Mouse (Mus musculus) ovary, adult 18-20 months (tissue): ENCODE measurements around the gene Nup85.
A peak's percentile ranks its signal among the peaks of the same experiment; 100 is the strongest.
"Not testable (repeated sequence)": the region's sequence is repeated elsewhere in the genome, so short reads cannot be mapped to it uniquely, and the experiment has no call there.

Experiments used
- DNase-seq: peaks from one replicate; pipeline ENCODE4 v3.0.0; 2022; ENCODE audit warnings: low spot score, mixed read lengths

The Nup85 gene

DNA sequence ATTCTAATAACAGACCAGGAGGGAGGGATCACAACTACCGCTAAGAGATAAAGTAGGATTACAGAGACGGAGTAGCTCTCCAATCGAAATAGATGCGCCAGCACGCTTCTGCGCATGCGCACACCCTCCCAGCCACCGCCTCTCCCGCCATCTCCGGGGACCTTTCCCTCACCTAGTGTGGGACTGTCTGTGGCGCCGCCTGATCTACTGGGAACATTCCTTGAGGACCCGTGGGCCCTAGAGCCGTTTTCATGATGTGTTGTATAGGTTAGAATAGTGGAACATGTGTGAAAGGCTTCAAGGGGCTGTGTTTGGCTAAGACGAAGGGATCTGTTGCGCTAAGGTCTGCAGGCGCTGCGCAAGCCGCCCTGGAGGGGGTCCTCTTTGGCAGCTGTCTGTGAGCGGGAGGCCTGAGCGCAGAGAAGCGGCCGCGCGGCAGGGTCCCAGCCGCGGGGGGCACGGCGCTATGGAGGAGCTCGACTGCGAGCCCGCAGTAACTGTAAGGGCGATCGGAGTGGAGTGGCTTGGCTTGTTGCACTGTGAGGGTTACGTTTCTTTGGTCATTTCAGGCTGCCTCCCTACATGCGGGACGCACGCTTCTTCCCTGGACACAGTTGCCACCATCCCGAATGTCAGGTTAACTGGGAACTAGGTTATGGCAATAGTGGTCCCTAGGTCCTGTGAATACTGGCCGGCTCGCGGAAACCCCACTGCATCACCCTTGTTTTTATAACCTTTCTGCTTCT lies at the start of gene Nup85:
TSS of gene Nup85 (plus strand) at position 371 of the 746 bp plus-strand sequence.
- peak; percentile 94 for DNase-seq

DNA sequence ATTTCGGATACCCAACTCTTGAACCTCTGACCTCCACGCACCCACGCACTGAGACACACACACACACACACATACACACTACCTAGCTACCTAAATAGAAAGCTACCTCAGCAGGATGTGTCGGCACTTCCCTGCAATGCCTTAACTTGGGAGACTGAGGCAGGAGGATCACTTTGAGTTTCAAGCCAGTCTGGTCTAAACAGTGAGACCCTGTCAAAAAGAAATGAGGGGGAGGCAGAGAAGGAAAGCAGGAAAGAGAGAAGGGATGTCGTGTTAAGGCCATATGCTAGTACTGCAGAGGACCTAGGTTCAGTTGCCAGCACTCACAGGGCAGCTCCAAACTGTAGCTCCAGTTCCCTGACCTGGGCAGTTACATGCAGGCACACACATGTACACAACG lies 49.2 kb upstream of the Nup85 start:
- no peak for DNase-seq

DNA sequence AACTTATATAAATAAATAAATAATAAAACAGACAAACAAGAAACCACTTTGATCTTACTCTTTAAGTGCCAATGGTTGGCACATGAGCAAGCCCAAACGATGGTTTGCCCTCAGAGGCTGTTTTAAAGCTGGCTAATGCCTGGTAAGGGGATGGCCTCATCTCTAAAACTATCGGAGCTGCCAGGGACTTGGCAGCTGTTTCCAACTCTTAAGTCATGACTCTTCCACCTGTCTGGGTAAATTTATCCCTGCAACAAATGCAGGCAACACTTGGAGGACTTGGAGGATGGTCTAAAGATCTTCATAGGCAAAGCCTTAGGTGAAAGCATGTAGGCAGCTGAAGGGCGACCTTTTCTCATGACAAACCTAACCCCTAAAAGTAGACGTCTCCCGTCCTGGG lies 47.3 kb upstream of the Nup85 start:
- no peak for DNase-seq

DNA sequence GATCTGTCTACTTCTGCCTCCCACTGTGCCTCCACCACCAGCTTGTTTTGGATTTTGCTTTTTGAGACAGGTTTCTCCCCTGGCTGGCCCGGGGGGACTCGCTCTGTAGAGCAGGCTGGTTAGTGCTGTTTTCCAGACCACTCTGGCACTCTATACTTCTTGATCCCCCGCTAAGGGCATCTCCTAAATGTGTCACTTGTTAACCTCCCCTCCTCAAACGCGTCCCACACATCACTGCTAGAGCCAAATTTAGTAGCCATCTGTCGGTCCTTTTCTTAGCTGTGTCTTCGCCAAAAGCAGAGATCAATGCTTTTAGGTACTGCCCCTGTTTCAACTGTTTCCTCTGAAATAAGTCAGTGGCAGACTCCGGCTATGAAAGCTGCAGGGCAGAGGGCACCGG lies 45.5 kb upstream of the Nup85 start:
- no peak for DNase-seq

DNA sequence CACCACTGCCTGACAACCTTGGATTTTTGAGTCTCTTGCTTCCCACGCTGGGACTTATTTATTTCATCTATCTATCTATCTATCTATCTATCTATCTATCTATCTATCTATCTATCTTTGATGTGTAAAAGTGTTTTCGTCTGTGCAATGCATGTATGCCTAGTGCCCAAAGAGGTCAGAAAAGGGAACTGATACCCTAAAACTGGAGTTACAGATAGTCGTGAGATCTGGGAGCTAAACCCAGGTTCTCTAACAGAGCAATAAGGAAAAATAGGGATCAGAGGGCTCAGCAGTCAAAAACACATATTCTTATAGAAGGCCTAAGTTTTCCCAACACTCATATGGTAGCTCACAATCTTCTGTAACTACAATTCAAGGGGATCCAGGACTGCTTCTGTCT lies 44.7 kb upstream of the Nup85 start:
- no peak for DNase-seq

DNA sequence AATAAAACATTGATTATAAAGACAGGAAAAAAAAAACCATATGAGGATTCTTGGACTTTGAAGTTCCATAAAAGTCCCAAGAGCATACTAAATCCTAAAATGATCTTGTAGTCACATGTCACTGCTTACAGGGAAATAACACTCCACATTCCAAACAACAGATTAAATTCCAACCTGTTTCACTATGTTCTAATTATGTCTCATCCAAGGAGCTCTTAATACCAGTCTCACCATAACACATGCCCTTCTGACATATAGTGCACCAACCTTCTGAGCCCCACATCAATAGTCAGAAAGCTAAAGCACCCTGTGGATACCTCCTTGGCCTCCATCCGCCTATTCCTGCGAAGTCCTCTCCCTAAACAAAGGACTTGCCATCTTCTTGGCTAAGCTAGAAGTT lies 44.0 kb upstream of the Nup85 start:
- no peak for DNase-seq

DNA sequence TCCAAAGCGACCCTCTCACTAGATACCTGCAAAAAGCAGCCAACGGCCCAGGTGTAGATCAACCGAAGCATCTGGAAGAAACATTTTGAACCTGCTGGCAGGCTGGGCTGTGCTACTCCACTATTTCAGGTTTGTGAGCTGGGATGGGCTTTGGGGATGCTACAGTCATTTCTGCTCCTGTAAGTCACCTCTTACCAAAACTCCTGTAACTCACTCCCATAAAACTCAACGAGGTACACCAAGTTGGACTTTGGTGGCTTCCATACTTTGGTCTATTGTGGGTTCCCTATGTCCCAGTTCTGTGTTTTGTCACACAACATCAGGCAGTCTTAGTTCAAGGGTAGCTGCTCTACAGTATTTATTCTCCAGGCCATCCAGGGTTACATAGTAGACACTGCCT lies 43.2 kb upstream of the Nup85 start:
- DNase-seq = no peak

DNA sequence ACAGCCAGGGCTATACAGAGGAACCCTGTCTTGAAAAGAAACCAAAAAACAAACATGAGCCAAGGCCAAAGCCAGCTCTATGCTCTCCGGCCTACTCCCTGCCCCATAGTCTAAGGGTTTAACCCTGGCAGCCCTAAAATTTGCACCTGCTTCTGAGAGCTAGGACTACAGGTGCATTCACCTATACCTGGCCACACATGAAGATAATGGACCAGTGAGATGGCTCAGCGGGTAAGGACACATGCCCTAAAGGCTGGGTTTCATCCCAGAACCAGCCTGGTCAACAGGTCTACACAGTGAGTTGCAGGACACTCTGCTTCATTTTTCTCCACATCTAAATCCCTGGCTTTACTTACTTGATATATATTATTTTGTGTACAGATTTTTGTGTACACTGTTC lies 42.0 kb upstream of the Nup85 start:
- DNase-seq = no peak

DNA sequence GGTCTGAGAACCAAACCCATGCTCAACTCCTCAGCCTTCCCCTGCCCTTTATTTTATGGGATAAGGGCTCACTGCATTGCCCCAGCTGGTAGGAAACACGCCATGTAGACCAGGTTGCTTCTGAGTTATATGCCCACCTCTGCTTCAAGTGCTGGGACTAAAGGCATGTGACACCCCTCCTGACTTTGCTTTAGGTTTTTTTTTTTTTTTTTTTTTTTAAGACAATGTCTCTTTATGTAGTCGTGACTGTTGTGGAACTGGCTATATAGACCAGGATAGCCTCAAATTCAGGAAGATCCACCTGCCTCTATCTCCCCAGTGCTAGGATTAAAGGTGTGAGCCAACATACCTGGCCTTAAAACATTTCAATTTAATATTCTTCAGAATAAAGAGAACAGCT lies 41.5 kb upstream of the Nup85 start:
- DNase-seq = no peak

DNA sequence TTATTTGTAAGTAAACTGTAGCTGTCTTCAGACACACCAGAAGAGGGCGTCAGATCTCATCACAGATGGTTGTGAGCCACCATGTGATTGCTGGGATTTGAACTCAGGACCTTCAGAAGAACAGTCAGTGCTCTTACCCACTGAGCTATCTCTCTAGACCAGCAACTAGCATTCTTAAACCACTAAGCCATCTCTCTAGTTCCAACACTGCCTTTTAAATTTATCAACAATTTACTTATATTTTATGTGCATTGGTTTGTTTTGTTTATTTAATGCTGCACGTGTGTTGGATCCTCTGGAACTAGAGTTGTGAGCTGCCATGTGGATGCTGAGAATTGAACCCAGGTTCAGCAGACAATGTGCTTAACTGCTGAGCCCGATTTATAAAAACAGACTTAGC lies 37.8 kb upstream of the Nup85 start:
- DNase-seq = not testable (repeated sequence)

DNA sequence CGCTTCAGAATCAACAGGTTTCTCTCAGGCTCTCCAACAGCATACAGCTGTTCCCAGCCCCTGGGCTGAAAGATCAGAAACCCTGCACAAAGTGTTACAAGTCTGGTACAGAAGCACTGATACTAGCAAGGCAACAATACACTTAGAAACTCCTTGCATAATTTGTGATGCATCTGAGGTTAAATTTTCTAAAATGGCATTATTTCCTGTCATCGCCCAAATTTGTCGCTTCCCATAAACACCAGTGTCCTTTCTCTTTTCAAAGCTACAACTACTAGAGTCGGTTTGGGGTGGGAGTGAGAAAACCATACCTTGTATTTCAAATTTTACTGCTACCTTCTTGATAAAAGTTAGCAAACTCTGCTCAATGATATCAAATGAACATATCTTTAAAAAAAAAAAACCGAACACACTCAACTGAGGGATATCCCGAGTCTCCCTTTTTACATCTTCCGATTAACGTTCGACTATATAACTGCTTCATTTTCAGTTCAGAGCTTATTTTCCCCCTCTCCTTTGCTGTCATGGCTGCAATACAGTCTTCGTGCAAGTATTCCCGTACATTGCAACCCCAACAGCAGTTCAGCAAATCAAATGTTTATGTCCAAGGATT lies 29.4 kb upstream of the Nup85 start:
- no peak for DNase-seq

DNA sequence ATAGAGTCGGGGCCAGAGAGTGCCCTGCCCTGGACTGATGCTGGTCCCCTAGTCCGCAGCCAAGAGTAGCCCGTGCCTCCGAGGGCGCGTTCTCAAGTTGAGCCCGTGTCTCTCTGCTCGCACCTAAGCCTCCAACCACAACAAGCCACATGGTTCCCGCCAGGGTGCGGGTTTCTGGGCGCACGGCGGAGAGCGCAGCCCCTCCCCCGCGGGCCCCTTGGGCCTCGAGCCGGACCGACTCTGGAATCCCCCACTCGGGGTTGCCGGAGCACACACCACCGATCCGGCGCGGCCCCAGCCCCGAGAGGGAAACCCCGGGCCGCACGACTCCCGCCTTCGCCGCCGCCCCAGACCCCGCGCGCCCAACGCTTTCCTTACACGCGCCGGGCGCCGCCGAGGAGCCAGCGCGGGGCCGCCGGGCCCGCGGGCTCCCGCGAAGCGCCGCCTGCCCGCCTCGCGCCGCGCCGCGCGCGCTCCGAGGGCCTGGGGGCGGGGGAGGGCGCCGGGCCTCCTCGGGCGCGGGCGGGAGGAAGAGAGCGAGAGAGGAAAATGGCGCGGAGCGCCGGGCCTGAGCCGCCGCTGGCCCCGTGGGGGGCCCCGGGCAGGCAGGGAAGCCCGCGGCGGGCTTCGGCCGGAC lies 28.7 kb upstream of the Nup85 start:
- peak; percentile 38 for DNase-seq

DNA sequence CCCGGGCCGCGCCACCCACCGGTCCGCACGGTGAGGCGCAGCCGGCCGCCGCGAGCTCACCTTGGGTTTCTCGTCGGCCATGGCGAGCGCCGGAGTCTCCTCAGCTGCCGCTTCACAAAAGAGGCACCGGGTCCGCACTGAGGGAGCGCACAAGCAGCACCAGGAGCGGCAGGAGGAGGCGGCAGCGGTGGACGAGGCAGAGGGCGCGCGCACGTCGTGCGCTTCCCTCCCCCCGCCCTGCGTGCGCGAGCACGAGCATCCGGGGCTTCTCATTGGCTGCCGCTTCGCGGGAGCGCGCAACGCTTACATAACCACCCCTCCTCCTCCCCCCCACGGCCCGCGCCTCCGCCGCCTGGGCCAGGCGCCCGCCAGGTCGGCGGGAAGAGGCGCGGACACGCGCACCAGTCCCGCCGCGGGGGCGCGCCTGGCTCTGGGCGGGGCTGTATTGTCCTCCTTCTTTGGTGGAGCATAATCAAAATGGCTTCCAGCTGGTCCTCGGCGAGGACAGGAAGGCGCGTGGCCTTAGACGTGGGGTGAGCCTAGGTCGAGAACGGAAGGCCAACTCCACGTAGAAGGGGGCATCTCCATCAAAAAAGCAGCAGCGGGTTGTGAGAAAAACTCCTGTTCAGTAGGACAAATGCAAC lies 28.1 kb upstream of the Nup85 start, which contains the start of gene Sumo2:
TSS of gene Sumo2 (minus strand) at position 239 of the 644 bp plus-strand sequence.
- DNase-seq = peak; percentile 94

DNA sequence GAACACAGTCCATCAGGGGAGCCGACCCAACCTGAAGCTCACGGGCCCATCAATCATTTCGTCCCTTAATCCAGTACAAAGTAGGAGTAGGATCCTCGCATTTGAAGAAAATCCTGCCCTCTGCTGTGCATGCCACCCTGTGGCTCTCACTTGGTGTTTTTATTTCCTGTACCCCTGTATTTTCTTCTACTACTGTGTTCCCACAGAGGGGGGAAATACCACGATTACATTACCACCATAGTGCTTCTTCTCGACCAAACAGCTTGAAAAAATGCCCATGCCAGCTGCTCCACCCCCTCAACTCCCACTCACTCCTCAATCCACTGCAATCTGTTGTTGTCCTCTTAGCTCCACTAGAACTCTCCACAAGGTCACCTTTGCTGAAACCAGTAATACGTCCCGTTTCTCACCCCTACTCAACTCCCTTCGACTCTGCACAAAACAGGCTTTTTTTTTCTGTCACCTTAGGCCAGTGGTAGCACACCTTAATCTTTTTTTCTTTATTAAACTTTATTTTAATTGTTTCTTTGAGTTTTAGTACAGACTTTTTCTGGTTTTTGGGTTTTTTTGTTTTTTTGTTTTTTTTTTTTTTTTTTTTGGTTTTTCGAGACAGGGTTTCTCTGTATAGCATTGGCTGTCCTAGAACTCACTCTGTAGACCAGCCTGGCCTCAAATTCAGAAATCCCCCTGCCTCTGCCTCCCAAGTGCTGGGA lies 27.2 kb upstream of the Nup85 start:
- DNase-seq = peak; percentile 45

DNA sequence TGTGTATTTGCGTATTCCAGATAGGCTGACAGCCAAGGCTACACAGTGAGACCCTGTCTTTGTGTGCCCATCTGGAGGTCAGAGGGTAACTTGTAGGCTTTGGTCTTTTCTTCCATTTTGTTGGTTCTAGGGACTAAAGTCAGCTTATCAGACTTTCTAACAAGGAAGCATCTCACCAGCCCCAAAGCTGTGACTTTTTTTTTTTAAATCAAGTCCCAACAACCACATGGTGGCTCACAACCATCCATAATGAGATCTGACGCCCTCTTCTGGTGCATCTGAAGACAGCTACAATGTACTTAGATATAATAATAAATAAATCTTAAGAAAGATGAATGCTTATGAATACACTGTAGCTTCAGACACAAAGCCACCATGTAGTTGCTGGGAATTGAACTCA lies 26.2 kb upstream of the Nup85 start:
- no peak for DNase-seq

DNA sequence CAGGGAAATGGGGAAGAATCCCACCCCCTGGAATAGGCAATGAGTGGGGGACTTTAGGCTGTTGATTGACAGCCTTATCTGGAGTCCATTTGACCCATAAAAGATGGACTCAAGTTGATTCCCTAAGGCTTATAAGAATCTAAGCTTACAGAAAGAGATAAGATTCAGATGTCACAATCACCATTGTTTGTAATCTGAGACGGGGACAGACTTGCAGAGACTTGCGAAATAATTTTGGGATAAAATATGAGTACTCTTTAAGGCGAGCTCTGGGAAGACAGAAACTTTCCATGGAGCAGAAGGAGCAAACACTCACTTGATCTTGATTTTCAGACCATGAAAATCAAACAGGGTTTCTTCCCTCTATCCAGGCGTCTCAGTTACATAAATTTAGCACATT lies 20.7 kb upstream of the Nup85 start:
- DNase-seq = no peak

DNA sequence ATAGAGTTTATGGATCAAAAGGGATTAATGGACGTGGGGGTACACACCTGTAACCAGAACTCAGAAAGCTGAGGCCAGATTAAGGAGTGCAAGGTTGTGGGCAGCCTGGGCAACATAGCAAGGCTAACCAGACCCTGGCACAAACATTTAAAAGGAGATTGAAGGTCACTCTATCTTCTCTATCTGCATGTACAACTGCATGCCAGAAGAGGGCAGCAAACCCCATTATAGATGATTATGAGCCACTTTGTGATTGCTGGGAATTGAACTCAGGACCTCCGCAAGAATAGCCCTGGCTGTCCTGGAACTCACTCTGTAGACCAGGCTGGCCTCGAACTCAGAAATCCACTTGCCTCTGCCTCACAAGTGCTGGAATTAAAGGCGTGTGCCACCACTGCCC lies 11.5 kb upstream of the Nup85 start:
- DNase-seq = no peak

DNA sequence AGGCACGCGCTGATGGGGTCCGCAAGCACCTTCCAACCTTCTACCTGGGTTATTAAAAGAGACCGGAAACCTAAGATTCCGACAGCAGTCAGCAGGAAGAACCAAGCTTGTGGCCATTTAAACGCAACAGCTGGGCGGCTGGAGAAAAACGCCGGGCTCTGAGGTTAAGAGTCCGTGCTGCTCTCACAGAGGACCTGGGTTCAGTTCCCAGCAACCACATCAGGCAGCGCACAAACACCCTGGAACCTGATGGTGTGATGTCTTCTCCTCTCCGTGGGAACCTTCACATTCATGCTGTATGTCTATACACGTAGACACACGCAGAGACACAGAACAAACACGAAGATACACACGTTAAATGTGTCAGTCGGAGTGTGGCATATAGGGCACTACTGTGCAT lies 8.5 kb upstream of the Nup85 start:
- DNase-seq = no peak

DNA sequence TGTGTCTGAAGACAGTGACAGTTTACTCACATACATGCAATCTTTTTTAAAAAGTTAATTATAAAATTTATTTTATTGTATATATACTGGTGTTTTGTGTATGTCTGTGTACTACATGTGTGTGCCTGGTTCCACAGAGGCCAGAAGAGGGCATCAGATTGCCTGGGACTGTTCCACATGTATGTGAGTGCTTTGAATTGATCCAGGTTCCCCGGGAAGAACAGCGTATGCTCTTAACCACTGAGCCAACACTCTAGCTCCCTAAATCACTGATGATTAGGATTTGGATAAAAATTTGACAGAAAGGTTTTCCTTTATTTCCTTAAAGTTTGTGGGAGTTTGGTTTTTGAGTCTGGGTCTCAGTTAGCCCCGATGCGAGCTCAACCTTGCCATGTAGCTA lies 828 bp upstream of the Nup85 start:
- DNase-seq = no peak

DNA sequence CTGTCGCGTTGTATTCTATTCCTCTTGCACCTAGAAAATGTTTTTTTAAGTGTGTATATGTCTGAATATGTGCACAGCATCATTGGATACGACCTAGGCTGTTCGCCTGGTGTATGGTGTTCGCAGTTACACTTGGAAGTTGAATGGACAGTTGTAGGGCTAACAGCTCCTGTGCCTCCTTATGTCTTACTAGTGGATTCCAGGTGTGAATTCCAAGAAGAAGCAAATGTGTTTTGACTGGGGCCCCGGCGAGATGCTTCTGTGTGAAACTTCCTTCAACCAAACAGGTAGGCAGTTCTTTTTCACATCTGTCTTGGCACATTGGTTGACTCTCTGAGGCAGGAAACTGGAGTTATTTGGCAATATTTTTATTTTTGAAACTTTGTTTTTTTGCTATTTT lies 727 bp downstream of the Nup85 start:
- DNase-seq = no peak

DNA sequence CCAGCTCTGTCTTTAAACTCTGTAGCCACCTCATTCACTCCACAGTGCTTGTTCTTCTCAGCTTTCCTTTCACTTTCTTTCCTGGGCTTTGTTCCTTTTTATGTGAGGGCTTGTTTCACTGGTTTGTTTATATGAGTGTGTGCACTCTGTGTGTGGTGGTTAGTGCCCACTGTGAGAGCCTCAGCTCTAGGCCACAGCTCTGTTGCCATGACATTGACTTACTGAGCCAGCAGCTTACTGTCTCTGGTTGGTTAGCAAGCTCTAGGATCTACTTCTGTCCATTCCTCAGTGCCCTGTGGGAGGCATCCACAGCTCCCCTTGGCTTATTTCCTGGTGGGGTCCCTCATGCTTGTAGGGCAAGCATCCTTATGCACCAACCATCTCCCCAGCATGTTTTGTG lies 14.8 kb downstream of the Nup85 start:
- DNase-seq = no peak

DNA sequence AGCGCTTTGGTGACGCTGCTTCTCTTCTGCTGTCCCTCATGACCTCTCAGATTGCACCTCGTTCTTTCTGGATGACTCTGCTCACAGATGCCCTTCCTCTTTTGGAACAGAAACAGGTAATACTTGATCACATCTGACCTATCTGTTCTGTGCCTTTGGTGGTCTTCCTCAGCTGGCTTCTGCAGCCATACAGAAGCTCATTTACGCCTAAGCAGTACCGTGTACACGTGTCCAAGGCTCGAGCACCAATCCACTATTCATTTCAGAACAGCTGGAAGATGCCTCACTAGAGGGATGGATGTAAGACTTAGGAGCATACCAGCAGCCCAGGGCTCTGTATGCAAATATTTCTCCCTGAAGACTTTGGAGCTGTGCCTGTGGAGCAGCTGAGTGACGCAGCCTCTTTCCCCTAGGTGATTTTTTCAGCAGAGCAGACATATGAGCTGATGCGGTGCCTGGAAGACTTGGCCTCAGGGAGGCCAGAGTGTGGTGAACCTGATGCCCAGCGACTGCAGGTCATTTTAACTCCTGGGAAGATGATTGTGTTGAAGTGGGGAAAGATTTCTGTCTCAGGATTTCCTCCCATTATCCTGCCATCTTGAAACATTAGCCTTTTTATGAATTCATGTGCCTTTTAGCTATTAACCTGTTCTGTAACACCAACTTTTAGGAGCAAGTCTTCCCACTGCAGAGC lies 18.8 kb downstream of the Nup85 start:
- DNase-seq = no peak
